Mouse (Mus musculus) bone marrow, adult 2 months (tissue): ENCODE data around the gene Miip.

ENCODE experiments used
- CTCF ChIP-seq: fragments of 200-500 bp; IDR thresholded peaks from 2 replicates; pipeline ENCODE4 v1.5.1; 2011; ENCODE audit warnings: low read length, control low read depth; ENCODE audit not compliant: control insufficient read depth, insufficient read depth
- POLR2A ChIP-seq: fragments of 200-500 bp; IDR thresholded peaks from 2 replicates; pipeline ENCODE4 v1.6.1; 2011; ENCODE audit warnings: low read depth, mild to moderate bottlenecking, control low read depth, low read length, borderline replicate concordance; ENCODE audit not compliant: control insufficient read depth

DNA sequence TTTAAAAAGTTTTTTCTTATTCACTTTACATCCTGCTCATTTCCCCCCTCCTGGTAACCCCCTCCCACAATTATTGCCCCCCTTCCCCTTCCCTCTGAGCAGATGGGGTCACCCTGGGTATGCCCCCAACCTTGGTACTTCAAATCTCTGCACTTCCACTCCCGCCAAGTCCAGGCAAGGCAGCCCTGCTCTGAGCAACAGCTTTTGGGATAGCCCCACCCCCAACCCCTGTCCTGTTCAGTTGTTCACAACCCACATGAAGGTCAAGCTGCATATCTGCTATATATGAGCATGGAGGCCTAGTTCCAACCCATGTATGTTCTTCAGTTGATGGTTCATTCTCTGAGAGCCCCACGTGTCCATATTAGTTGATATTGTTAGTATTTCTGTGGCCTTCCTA lies 17.8 kb downstream of the Miip start:
- no peak for TF ChIP-seq CTCF
- TF ChIP-seq POLR2A: no peak
